Mouse (Mus musculus) lung, adult 2 months (tissue): ENCODE results near the gene Mcpt9. TPM values are rescaled to one million over a fixed set of nuclear protein-coding genes. Genes with fewer than 3 reads are reported as not detected.
"Not testable (repeated sequence)": the region's sequence is repeated elsewhere in the genome, so short reads cannot be mapped to it uniquely, and the experiment has no call there.

ENCODE experiments used
- DNase-seq: peaks from one replicate; pipeline ENCODE4 v3.0.0; 2022
- H3K4me1 ChIP-seq: fragments of 200-500 bp; 2 replicates; pipeline ENCODE4 v1.6.1; 2011; ENCODE audit warnings: low read length; ENCODE audit not compliant: control insufficient read depth, insufficient read depth
- H3K4me3 ChIP-seq: fragments of 200-500 bp; replicated peaks from 2 replicates; pipeline ENCODE3; 2011; ENCODE audit warnings: low read depth, mild to moderate bottlenecking, control low read depth, low read length; ENCODE audit errors: extremely low read depth
- CTCF ChIP-seq: fragments of 200-500 bp; IDR thresholded peaks from 2 replicates; pipeline ENCODE4 v1.5.1; 2011; ENCODE audit warnings: mild to moderate bottlenecking, low read length, control low read depth; ENCODE audit not compliant: insufficient read depth
- POLR2A ChIP-seq: fragments of 200-500 bp; IDR thresholded peaks from 2 replicates; pipeline ENCODE4 v1.6.1; 2011; ENCODE audit warnings: low read depth, mild to moderate bottlenecking, control low read depth, low read length, borderline replicate concordance; ENCODE audit errors: extremely low read depth
- WGBS: fragments of 180-500 bp; shearing (Covaris S2); methylation state at CpG from one replicate; pipeline ENCODE4 v1.1.7; 2018; 5-methylcytosine and 5-hydroxymethylcytosine counted together
- polyA plus RNA-seq: library from polyadenylated mRNA; depleted of rRNA; stranded (reverse); fragments of >200 nt; gene quantifications from 2 replicates; pipeline ENCODE4 v1.2.3, GENCODE M21; 2012; rRNA removed

Mcpt9 gene
- not detected in 2 replicates for polyA plus RNA-seq

DNA sequence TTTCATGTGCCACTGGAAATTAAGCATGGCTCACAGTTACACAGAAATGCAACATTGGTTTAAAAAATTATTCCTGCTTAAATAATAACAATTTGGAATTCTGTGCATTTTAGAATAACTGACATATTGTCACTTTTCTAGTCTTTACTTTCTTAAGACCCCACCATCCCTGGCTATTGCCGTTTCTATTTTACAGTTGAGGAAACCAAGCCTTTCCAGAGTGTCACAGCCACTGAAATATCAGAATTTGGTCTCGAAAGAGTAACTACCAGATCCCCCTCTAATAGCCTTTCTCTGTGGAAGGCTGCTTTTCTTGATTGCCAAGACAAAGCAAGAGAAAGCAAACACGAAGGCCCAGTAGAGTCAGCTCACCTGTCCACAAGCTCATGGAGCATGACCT, at the start of gene Mcpt9:
Gene Mcpt9, minus strand, starts transcription at position 101 of the 400 bp plus-strand sequence.
- not testable (repeated sequence) for H3K4me1 ChIP-seq, H3K4me3 ChIP-seq, DNase-seq
- 66% methylated on average over 3 of the region's 3 CpGs for WGBS

DNA sequence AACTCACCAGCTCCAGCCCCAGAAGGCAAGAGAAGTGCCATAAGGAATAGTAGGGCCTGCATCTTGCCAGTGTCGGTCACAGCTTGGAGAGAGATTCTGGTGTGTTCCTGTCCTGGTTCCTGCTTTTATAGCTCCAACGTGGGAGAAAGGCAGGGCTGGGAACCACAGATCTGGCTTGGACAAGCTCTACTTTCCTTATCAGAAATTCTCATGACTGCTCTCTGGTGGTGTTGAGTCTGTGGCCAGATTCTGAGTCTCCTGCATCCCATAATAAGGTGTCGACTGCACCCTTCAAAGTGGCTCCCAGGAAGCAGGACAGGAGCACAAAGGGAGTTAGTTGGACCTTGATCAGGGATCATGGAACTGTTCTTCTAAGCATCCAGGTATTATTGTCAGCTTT, 31.9 kb upstream of the Mcpt9 start, which contains the start of gene Mcpt4:
Gene Mcpt4, minus strand, starts transcription at position 101 of the 400 bp plus-strand sequence.
- not testable (repeated sequence) for H3K4me1 ChIP-seq, DNase-seq, H3K4me3 ChIP-seq
- 66% methylated on average over 3 of the region's 3 CpGs for WGBS

DNA sequence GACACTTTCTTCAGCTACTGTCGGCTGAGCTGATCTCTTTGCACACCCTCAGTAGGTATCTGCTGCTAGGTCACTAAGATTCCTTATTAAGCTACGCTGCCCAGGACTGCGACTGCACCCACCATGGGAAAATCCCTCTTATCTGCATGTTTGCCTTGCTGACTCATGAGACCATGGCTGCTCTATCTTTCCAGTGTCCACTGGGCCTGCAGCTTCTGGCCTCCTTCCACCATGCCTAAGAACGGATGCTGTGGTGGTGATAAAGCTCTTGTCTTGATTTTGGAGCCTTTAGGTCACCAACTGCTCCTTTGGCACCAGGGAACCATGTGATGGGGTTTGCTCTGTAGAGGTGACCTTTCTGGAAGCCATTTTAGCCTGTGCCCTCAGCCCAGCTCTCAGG, 27.4 kb upstream of the Mcpt9 start:
- TF ChIP-seq CTCF (no peak), POLR2A (no peak)
- Histone ChIP-seq H3K4me3 (no peak overlapping the region), H3K4me1 (no peaks in the 10 kb centered on the region)
- DNase-seq: no peak
- 66% methylated on average over 4 of the region's 4 CpGs for WGBS

- H3K4me1 ChIP-seq: no peaks in the 10 kb centered on the region
- DNase-seq: no peak
- no peak for TF ChIP-seq POLR2A
- TF ChIP-seq CTCF: no peak
- H3K4me3 ChIP-seq: no peak overlapping the region
- 58% methylated on average over 3 of the region's 3 CpGs for WGBS
Observed at GRCm38 (mm10) chr14:56055408-56055807, 25.1 kb upstream of the Mcpt9 start.

GRCm38 (mm10) chr14:56041792-56042191, 11.5 kb upstream of the Mcpt9 start, which contains the start of gene Mcpt2:
Gene Mcpt2, plus strand, starts transcription at chr14:56042041.
- not testable (repeated sequence) for DNase-seq, H3K4me1 ChIP-seq, H3K4me3 ChIP-seq
- 61% methylated on average over 1 of the region's 1 CpGs for WGBS

- TF ChIP-seq POLR2A (no peak), CTCF (no peak)
- Histone ChIP-seq H3K4me3 (no peak overlapping the region), H3K4me1 (no peaks in the 10 kb centered on the region)
- WGBS: 19% methylated on average over 2 of the region's 2 CpGs
- DNase-seq: no peak
Observed at GRCm38 (mm10) chr14:56034433-56034832, 4.1 kb upstream of the Mcpt9 start.

DNA sequence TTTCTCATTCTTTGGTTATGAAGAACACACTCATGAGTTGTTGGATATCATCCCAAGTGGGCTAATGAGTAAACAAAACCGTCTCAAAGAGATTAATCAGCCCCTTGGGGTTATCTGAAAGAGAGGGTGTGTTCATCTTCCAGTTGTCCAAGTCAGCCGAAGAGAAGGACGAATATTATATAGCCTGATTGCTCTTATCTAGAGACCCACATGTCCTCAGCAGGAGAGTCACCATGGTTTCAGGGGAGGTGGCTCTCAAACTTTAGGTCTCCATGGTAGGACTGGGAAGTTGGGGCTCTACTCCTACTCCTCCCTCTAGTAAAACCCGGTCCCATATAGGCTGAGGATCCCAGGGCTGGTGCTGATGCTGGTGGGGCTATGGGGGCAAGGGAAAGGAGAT, 9.0 kb downstream of the Mcpt9 start:
- 61% methylated on average over 4 of the region's 4 CpGs for WGBS

GRCm38 (mm10) chr14:56019446-56019845, 10.8 kb downstream of the Mcpt9 start:
- H3K4me1 ChIP-seq: no peaks in the 10 kb centered on the region
- WGBS: 34% methylated on average over 1 of the region's 1 CpGs
- DNase-seq: no peak
- no peak overlapping the region for H3K4me3 ChIP-seq
- TF ChIP-seq CTCF (no peak), POLR2A (no peak)

More for the DNA sequence above, 9.0 kb downstream of the Mcpt9 start:
- not testable (repeated sequence) for H3K4me3 ChIP-seq, DNase-seq, H3K4me1 ChIP-seq

DNA sequence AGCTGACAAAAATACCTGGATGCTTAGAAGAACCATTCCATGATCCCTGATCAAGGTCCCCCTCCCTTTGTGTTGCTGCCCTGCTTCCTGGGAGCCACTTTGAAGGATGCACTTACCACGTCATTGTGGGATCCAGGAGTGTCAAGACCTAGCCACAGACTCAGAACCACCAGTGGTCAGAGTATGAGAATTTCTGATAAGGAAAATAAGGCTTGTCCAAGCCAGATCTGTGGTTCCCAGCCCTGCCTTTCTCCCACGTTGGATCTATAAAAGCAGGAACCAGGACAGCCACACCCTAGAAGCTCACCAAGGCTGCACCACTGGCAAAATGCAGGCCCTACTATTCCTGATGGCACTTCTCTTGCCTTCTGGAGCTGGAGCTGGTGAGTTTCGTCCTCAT, 12.6 kb downstream of the Mcpt9 start, which contains the start of gene Mcpt1:
Gene Mcpt1, plus strand, starts transcription at position 301 of the 400 bp plus-strand sequence.
- WGBS: 65% methylated on average over 3 of the region's 3 CpGs
- not testable (repeated sequence) for DNase-seq, H3K4me1 ChIP-seq, H3K4me3 ChIP-seq

GRCm38 (mm10) chr14:56013924-56014323, 16.4 kb downstream of the Mcpt9 start:
- no peak for DNase-seq
- H3K4me1 ChIP-seq: no peaks in the 10 kb centered on the region
- TF ChIP-seq POLR2A (no peak), CTCF (no peak)
- no peak overlapping the region for H3K4me3 ChIP-seq
- 92% methylated on average over 2 of the region's 2 CpGs for WGBS

DNA sequence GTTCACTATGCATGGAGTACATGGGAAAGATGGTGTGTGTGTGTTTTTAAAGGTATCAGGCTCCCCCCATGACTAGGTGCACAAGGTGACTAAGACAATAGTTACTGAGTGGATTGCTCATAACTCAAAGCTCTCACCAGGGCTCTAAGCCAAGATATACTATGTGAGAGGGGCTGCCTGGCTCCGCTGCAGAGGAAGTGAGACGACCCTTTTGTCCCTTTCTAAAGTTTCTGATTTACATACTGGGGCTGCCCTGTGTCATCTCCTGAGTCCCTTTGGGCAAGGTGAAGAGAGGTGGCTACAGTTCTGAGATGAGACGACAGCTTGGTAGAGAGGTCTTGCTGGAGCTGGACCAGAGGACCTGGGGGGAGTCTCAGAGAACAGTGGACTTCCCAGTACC, 17.1 kb downstream of the Mcpt9 start:
- 57% methylated on average over 3 of the region's 3 CpGs for WGBS
- no peak for TF ChIP-seq POLR2A
- no peak overlapping the region for H3K4me3 ChIP-seq
- no peaks in the 10 kb centered on the region for H3K4me1 ChIP-seq
- DNase-seq: no peak

- H3K4me1 ChIP-seq, H3K4me3 ChIP-seq, DNase-seq: not testable (repeated sequence)
- 80% methylated on average over 2 of the region's 3 CpGs for WGBS
Observed at GRCm38 (mm10) chr14:55987464-55987863, 42.8 kb downstream of the Mcpt9 start.
